Mouse (Mus musculus) gastrocnemius, adult 8-10 months (tissue): ENCODE results near the gene Tspan9. TPM values are rescaled to one million over a fixed set of nuclear protein-coding genes. Genes with fewer than 3 reads are reported as not detected.

Experiments used
- DNase-seq, 2 experiments: peaks; one replicate each; pipeline ENCODE4 v3.0.0; 2022; ENCODE audit warnings: low spot score in 2 of 2
- total RNA-seq, 4 experiments: library from RNA; stranded (reverse); gene quantifications; 2 replicates each; pipeline ENCODE4 v1.2.4; 2022

Gene Tspan9
- total RNA-seq, 4 experiments from 2014 or later: 27.4 to 36.6 (median 31.5) TPM

GRCm38 (mm10) chr6:128039077-128039766, 104.2 kb downstream of the Tspan9 start:
- no peak for DNase-seq

GRCm38 (mm10) chr6:128038568-128038967, 104.8 kb downstream of the Tspan9 start:
- DNase-seq: no peak

DNA sequence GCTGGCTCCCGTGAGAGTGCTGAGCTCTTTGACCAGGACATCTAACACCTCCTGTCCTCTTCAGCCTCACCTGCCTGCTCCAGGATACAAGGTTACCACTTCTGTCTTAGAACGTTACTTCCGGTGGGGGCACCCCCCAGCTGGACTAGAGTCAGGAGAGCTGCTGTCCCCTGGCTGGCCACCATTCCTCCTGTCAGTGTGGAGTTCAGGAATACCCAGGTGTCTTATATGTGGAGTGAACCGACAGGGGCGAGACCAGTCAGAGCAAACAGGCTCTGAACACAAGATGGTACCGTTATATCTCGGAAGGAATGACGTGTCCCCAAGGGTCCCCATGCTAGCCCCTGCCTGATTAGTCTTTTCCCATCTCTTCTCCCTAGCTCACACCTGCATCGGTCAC, 106.8 kb downstream of the Tspan9 start:
- no peak for DNase-seq

GRCm38 (mm10) chr6:128035930-128036309, 107.5 kb downstream of the Tspan9 start:
- no peak for DNase-seq

DNA sequence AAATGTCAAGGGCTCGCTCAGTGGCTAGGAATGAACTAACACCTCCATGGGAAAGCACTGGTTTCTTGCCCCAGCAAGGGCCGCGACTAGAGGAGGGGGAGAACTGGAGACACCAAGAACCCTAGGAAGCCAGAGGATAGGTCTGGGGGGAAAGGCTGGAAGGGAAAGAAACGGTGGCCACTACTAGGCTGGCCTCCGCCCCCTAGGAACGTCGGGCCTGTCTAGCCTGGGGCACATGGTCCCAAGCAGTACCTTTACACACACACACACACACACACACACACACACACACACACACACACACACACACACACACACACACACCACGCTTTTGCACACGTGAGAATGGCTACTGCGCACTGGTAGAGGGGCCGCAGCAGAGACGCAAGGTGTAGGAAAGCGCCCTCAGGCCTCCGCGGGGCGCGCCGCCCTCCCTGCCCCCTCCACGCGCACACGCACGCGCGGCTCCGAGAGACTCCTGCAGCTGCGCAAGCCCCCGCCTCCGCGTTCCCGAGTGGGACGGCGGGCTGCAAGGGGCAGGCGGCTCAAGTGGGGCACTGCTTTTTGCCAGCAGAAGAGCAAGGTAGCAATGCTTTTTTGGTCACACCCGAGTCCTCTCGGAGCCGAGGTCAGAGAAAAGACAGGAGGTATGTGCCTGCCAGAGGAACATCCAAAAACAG, 108.0 kb downstream of the Tspan9 start:
- no peak for DNase-seq

- peak; percentile 49 to 52 for DNase-seq
These were observed 108.8 kb downstream of the Tspan9 start for GRCm38 (mm10) chr6:128034317-128035249.

- no peak for DNase-seq
These were observed 109.5 kb downstream of the Tspan9 start for GRCm38 (mm10) chr6:128033868-128034250.

- DNase-seq: no peak
These were observed 110.1 kb downstream of the Tspan9 start for GRCm38 (mm10) chr6:128033172-128033867.

GRCm38 (mm10) chr6:128032252-128033171, 110.9 kb downstream of the Tspan9 start:
- DNase-seq: peak; percentile 63 to 69

- DNase-seq: no peak
These were observed 111.8 kb downstream of the Tspan9 start for GRCm38 (mm10) chr6:128031584-128031983.

GRCm38 (mm10) chr6:128031096-128031495, 112.3 kb downstream of the Tspan9 start:
- peak in 1 of 2 experiments; percentile 52 for DNase-seq

- DNase-seq: no peak
These were observed 112.9 kb downstream of the Tspan9 start for GRCm38 (mm10) chr6:128030475-128030874.

DNA sequence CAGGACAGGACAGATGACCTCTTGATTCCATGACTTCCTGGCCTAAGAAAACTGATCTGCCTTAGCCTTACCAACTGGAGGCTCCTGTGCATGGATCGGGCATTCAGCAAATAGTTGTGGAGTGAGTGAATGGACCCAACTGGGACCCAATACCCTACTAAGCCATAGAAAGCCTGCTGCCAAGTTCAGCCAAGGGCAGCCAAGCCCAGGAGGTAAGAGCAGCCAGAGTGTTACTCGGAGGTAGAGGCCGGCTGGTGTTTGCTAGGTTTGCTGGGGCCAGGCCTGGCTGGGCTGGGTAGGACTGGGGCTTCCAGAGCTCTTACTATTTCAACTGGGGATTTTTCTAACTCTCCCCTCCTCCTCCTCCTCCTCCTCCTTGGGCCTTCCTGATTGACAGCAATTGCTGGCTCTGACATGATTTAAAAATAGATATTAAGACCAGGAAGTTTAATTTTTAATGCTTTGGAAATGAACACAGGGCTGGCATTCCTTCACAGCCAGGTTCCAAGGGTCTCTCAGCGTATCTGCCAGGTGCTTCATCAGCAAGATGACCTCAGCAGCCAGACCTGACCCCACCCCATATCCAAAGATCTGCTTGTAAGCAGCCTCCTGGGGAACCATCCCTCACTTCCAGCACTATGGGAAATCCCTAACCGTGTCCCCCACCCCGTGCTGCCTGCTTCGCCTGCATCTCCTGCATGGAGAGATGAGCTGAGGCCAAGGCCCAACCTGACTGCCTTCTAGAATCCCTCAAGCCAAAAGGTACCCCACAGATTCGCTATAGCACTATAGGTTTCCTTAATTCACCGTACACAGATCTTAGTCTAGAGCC, 113.7 kb downstream of the Tspan9 start:
- DNase-seq: peak; percentile 24 to 44

DNA sequence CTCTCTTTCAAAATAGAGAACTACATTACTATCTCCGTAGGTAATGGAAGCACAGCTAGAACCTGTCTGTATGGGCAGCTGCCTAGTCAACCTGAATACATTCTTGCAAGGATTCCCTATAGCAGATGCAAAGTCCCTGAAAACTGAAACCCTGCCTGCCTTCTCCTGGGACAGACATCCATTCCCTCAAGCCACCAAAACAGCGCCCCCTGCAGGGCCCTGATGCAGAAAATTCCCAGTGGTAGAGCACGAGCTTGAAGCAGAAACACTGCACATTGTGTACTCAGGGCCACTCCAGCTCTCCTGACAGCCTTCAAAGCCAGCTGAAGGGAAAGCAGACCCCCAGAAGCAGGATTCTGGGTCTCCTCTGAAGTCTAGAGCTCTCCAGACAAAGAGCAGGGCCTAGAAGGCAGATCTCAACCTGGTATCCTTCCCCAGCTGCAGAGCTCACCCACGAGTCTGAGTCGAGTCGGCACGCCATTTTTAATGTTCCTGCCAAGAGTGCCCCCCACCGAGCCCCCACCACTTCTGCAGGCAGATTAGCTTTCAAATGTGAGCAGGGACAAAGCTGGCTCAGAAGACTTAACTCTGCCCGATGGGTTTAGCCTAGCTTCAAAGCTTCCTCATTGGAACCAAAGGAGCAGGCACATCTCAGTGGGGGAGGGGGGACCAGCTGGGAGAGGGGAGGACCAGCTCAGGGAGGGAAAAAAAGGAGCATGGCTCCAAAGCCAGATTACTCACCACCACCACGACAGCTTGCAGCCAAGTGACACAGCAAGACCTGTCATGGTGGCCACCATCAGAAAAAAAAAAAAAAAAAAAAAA, 115.1 kb downstream of the Tspan9 start:
- DNase-seq: no peak

DNA sequence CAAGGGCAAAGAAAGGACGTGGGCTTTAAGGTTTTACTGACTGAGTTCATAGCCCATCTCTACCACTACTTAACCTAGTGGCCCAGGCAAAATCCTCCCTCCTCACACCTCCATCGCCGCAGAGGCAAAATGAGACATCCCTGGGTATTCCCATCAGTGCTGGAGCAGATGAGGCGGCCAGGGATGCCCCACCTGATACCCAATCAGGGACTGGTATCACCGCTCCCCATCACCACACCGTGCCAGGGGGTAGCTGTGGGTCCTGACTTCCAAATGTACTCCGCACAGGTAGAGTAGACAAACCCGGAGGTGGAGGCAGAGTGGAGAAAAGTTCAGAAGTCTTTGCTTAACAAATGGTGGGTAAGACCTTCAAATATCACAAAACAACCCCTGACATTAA, 117.4 kb downstream of the Tspan9 start:
- no peak for DNase-seq

- no peak for DNase-seq
These were observed 117.8 kb downstream of the Tspan9 start for GRCm38 (mm10) chr6:128025581-128025980.

DNA sequence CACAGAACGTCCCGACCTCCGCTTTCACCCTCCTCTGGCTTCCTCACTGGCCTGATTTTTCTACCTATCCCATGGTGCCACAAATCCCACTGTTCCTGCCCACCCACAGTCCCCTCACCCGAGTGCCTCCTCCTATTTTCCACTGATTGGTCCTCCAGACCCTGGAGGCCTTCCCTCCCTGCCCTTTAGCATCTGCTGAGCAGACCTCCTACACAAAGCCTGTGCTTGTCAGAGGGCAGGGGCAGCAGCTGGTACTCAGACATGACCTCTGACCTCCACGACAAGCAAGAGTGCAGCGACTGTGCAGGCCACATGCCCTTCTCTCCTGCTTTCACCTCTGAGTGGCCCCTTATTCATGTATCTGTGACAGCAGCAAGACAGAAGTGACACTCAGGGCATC, 121.2 kb downstream of the Tspan9 start:
- DNase-seq: no peak

GRCm38 (mm10) chr6:128021931-128022202, 121.5 kb downstream of the Tspan9 start:
- DNase-seq: no peak
